Mouse (Mus musculus): ENCODE data around the gene Rbfox3. TPM values are rescaled to one million over a fixed set of nuclear protein-coding genes. Genes with fewer than 3 reads are reported as not detected.

Rbfox3 gene
- polyA plus RNA-seq, 1 experiment from 2014 or later = 8.2 TPM

GRCm38 (mm10) chr11:118504180-118504454, 407.3 kb downstream of the Rbfox3 start:
- H3K27ac ChIP-seq (ENCODE audit: low read depth, low read length) = no peak overlapping the region
- no peaks in the 10 kb centered on the region for H3K36me3 ChIP-seq (ENCODE audit: control insufficient read depth, insufficient read depth, low read length)
- no peak for DNase-seq (ENCODE audit: low spot score, missing footprints)
- no peak for ATAC-seq (ENCODE audit: low FRiP score)
- H3K4me1 ChIP-seq (ENCODE audit: control insufficient read depth, insufficient read depth, low read length) = no peaks in the 10 kb centered on the region; the same call in 1 of the 2 replicates
- no peak overlapping the region for H3K4me2 ChIP-seq
- WGBS = 73% methylated on average over 5 of the region's 5 CpGs
- no peak overlapping the region for H3K4me3 ChIP-seq (ENCODE audit: low read depth, low read length)
- no peaks in the 10 kb centered on the region for H3K9me3 ChIP-seq (ENCODE audit: control insufficient read depth, low read length)
- H3K27me3 ChIP-seq (ENCODE audit: control insufficient read depth, insufficient read depth, low read length) = peaks cover 6% of the 10 kb centered on the region; the same call in 1 of the 2 replicates
- H3K9ac ChIP-seq (ENCODE audit: low read length) = no peak overlapping the region

DNA sequence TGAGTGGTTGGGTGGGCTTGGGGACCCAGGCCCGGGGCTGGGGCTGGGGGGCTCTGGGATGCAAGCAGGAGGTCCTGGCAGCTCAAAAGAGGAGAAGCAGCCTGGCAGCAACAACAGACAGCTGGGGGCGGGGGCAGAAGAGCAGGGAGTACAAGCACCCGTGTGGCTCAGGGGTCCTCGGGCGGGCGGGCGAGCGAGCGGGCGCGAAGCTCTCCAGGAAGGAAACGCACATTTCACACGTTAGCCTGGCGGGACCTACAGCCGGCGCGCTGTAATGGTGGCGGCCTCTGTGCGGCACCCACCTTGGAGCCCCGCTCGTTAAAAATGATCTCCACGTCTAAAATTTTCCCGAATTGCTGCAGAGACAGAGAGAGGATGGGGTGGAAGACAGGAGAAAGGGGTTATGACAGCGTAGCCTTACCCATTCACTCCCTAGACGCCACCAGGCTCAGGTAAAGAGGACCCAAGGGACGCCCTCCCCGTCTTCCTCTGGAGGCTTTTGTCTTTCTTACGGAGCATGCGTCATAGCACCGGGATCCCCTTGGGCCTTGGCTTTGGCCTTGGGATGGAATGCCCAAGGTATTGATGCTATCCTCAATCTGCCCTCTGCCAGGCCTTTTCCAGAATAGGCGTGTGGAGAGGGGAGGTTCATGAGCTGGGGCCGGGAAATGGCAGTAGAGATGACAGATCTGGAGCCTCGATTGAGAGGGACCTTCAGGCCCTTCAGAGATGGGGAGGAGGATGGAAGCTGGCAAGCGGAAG, 407.8 kb downstream of the Rbfox3 start:
- Histone ChIP-seq H3K27ac (ENCODE audit: low read depth, low read length) (no peak overlapping the region), H3K4me2 (no peak overlapping the region)
- WGBS = 33% methylated on average over 34 of the region's 34 CpGs

DNA sequence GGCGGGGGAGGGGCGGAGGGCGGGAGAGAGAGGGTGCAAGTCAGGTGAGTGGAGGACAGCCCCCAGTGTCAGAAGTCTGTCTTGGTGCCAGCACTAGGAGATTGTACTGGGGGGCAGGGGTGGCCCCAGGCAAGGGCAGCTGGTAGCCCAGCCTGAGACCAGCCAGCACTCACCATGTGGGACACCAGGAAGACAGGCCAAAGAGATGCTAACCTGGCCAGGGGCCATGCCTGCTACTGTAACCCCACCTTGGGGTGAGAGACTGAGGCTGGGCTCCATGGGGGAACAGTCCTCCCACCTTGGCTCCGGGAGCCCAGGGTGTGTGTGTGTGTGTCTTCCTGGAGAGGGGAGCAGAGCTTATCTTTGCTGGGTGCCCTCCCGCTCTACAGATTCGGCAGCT, 408.4 kb downstream of the Rbfox3 start:
- no peak overlapping the region for H3K4me2 ChIP-seq
- H3K36me3 ChIP-seq (ENCODE audit: control insufficient read depth, insufficient read depth, low read length) = no peaks in the 10 kb centered on the region
- H3K4me1 ChIP-seq (ENCODE audit: control insufficient read depth, insufficient read depth, low read length) = no peaks in the 10 kb centered on the region; the same call in 1 of the 2 replicates
- ATAC-seq (ENCODE audit: low FRiP score) (no peak), DNase-seq (ENCODE audit: low spot score, missing footprints) (no peak)
- H3K27ac ChIP-seq (ENCODE audit: low read depth, low read length) = no peak overlapping the region
- peaks cover 6% of the 10 kb centered on the region; the same call in 1 of the 2 replicates for H3K27me3 ChIP-seq (ENCODE audit: control insufficient read depth, insufficient read depth, low read length)
- H3K9me3 ChIP-seq (ENCODE audit: control insufficient read depth, low read length) = no peaks in the 10 kb centered on the region
- no peak overlapping the region for H3K4me3 ChIP-seq (ENCODE audit: low read depth, low read length)
- 63% methylated on average over 6 of the region's 6 CpGs for WGBS
- no peak overlapping the region for H3K9ac ChIP-seq (ENCODE audit: low read length)

More for the DNA sequence above, 407.8 kb downstream of the Rbfox3 start:
- no peaks in the 10 kb centered on the region; the same call in 1 of the 2 replicates for H3K4me1 ChIP-seq (ENCODE audit: control insufficient read depth, insufficient read depth, low read length)
- H3K4me3 ChIP-seq (ENCODE audit: low read depth, low read length) = no peak overlapping the region
- H3K9me3 ChIP-seq (ENCODE audit: control insufficient read depth, low read length) = no peaks in the 10 kb centered on the region
- ATAC-seq (ENCODE audit: low FRiP score) (no peak), DNase-seq (ENCODE audit: low spot score, missing footprints) (peak; percentile 75)
- H3K36me3 ChIP-seq (ENCODE audit: control insufficient read depth, insufficient read depth, low read length) = no peaks in the 10 kb centered on the region
- no peak overlapping the region for H3K9ac ChIP-seq (ENCODE audit: low read length)
- H3K27me3 ChIP-seq (ENCODE audit: control insufficient read depth, insufficient read depth, low read length) = peaks cover 6% of the 10 kb centered on the region; the same call in 1 of the 2 replicates

DNA sequence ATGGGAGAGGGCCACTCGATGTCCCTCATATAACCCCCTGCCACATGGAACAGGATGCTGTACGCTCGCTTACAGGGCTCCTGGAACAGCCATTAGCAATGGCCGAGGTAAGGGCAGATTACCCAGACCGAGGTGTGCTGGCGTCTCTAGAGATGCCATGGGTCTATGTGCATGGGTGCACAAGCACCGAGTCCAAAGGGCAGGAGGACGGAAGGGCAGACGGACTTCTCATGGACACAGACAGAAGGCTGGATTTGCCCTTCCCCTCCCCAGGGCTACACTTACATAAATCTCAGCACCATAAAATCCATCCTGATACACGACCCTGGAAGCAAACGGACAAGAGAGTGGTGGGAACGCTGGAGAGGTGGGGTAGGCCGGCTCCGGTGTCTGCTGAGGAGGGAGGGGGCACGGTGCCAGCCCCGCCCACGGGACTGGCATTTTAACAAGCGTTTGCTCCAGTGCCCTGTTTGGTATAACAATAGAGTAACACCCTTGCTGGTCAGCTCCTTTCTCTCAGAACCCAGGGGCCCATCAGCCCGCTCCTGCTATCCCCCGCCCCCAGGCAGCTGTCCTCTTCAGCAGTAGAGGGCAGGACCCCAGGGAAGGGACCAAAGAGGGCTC, 415.2 kb downstream of the Rbfox3 start:
- 60% methylated on average over 20 of the region's 20 CpGs for WGBS
- DNase-seq (ENCODE audit: low spot score, missing footprints) (no peak), ATAC-seq (ENCODE audit: low FRiP score) (no peak)
- no peaks in the 10 kb centered on the region for H3K27me3 ChIP-seq (ENCODE audit: control insufficient read depth, insufficient read depth, low read length)
- H3K36me3 ChIP-seq (ENCODE audit: control insufficient read depth, insufficient read depth, low read length) = no peaks in the 10 kb centered on the region
- H3K9me3 ChIP-seq (ENCODE audit: control insufficient read depth, low read length) = no peaks in the 10 kb centered on the region
- H3K4me1 ChIP-seq (ENCODE audit: control insufficient read depth, insufficient read depth, low read length) = peaks cover 3% of the 10 kb centered on the region
- H3K4me2 ChIP-seq = no peak overlapping the region
- no peak overlapping the region for H3K4me3 ChIP-seq (ENCODE audit: low read depth, low read length)
- no peak overlapping the region for H3K27ac ChIP-seq (ENCODE audit: low read depth, low read length)
- H3K9ac ChIP-seq (ENCODE audit: low read length) = no peak overlapping the region

DNA sequence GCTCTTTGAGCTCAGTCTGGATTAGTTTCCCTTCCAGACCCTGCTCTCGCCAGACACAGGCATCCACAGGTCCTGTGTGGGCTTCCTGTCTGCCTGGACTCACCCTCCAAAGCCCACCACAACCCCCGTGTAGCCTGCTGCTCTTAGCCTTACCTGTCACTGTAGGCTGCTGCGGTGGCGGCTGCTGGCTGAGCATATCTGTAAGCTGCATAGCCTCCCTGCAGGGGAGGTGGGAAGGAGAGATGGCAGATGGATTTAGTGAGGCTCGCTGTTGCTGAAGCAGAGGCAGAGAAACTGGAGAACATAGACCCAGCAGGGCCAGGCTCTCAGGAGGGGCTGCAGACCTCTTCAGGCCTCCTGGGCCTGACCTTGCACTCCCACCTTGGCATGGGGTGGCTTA, 416.3 kb downstream of the Rbfox3 start:
- Histone ChIP-seq H3K9ac (ENCODE audit: low read length) (no peak overlapping the region), H3K4me3 (ENCODE audit: low read depth, low read length) (no peak overlapping the region), H3K9me3 (ENCODE audit: control insufficient read depth, low read length) (no peaks in the 10 kb centered on the region), H3K27me3 (ENCODE audit: control insufficient read depth, insufficient read depth, low read length) (no peaks in the 10 kb centered on the region), H3K4me1 (ENCODE audit: control insufficient read depth, insufficient read depth, low read length) (peaks cover 5% of the 10 kb centered on the region), H3K27ac (ENCODE audit: low read depth, low read length) (no peak overlapping the region), H3K36me3 (ENCODE audit: control insufficient read depth, insufficient read depth, low read length) (no peaks in the 10 kb centered on the region), H3K4me2 (no peak overlapping the region)
- 57% methylated on average over 5 of the region's 5 CpGs for WGBS
- no peak for DNase-seq (ENCODE audit: low spot score, missing footprints)
- no peak for ATAC-seq (ENCODE audit: low FRiP score)

DNA sequence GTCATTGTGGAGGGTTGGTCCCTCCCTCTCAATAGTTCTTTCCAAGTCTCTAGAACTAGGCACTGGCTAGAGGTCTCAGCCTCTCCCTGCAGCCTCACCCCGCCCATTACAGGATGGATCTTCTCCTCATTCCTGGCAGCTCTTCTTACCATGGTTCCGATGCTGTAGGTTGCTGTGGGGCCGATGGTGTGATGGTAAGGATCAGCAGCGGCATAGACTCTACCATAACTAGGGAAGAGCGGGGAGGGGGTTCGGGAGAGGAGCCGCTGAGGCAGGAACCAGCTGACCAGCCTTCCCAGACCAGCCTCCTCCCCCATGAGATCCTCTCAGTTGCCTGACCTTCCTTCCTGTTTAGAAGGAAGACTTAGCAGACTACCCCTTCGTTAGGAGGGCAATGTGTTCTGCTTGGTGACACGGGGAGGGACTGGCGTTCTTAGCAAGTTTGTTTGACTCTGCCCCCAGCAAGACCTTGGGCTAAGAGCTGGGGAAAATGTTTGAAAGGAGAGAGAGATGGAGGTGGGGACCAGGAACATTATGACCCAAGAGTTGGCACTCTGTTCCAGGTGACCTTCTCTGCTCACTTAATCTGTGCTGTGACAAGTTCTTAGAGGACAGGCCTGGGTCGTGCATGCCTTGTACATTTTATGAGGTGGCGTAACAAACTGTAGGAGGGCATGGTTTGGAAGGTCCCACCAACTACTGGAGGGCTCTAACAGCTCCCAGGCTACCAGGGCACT, 417.2 kb downstream of the Rbfox3 start:
- Histone ChIP-seq H3K4me3 (ENCODE audit: low read depth, low read length) (no peak overlapping the region), H3K9me3 (ENCODE audit: control insufficient read depth, low read length) (no peaks in the 10 kb centered on the region), H3K27me3 (ENCODE audit: control insufficient read depth, insufficient read depth, low read length) (no peaks in the 10 kb centered on the region), H3K36me3 (ENCODE audit: control insufficient read depth, insufficient read depth, low read length) (no peaks in the 10 kb centered on the region), H3K9ac (ENCODE audit: low read length) (no peak overlapping the region), H3K4me1 (ENCODE audit: control insufficient read depth, insufficient read depth, low read length) (peaks cover 5% of the 10 kb centered on the region), H3K27ac (ENCODE audit: low read depth, low read length) (no peak overlapping the region), H3K4me2 (no peak overlapping the region)
- DNase-seq (ENCODE audit: low spot score, missing footprints) = no peak
- WGBS = 85% methylated on average over 12 of the region's 12 CpGs
- no peak for ATAC-seq (ENCODE audit: low FRiP score)

DNA sequence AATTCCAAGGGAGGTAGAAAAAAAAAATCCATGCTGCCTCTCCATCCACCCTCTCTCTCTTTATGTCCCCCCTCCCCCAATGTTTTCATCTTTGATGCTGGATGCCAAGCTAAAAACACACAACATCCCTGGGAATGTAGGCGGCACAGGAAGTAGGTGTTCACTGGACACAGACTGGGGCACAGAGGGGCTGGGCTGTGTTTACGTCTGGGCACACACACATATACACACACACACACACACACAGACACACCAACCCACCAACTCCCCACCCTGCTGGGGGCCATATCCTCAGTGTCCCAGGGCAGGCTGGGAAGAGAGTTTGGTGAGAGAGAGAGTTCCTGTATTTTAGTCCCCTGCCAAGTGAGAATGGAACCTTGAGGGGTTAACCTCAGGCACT, 417.9 kb downstream of the Rbfox3 start:
- WGBS = 85% methylated on average over 2 of the region's 2 CpGs
- H3K27ac ChIP-seq (ENCODE audit: low read depth, low read length) = no peak overlapping the region
- no peaks in the 10 kb centered on the region for H3K9me3 ChIP-seq (ENCODE audit: control insufficient read depth, low read length)
- DNase-seq (ENCODE audit: low spot score, missing footprints) = no peak
- H3K4me1 ChIP-seq (ENCODE audit: control insufficient read depth, insufficient read depth, low read length) = peaks cover 5% of the 10 kb centered on the region
- no peak for ATAC-seq (ENCODE audit: low FRiP score)
- no peak overlapping the region for H3K9ac ChIP-seq (ENCODE audit: low read length)
- no peak overlapping the region for H3K4me2 ChIP-seq
- no peak overlapping the region for H3K4me3 ChIP-seq (ENCODE audit: low read depth, low read length)
- no peaks in the 10 kb centered on the region for H3K36me3 ChIP-seq (ENCODE audit: control insufficient read depth, insufficient read depth, low read length)
- H3K27me3 ChIP-seq (ENCODE audit: control insufficient read depth, insufficient read depth, low read length) = no peaks in the 10 kb centered on the region

DNA sequence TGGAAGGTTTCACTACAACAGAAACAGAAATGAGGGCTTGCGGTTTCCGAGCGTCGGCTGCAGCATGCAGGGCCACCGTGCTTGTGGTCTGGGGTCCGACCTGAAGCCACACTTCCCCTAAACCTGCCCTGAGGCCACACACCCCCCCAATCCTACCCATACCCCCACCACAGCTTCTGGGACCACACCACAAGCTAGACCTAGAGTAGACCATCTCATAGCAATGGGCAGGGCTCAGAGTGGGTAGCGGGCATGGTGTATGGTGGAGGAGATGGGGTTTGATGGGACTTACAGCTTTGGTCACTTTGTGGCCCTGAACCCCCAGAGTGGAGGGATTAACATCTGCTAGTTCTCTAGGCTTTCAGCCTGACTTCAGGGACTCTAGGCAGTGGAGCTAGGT, 420.2 kb downstream of the Rbfox3 start:
- ATAC-seq (ENCODE audit: low FRiP score) (no peak), DNase-seq (ENCODE audit: low spot score, missing footprints) (no peak)
- Histone ChIP-seq H3K4me1 (ENCODE audit: control insufficient read depth, insufficient read depth, low read length) (peaks cover 2% of the 10 kb centered on the region; the same call in 1 of the 2 replicates), H3K4me3 (ENCODE audit: low read depth, low read length) (no peak overlapping the region), H3K9me3 (ENCODE audit: control insufficient read depth, low read length) (no peaks in the 10 kb centered on the region), H3K36me3 (ENCODE audit: control insufficient read depth, insufficient read depth, low read length) (no peaks in the 10 kb centered on the region), H3K9ac (ENCODE audit: low read length) (no peak overlapping the region), H3K4me2 (no peak overlapping the region), H3K27ac (ENCODE audit: low read depth, low read length) (no peak overlapping the region), H3K27me3 (ENCODE audit: control insufficient read depth, insufficient read depth, low read length) (no peaks in the 10 kb centered on the region)
- WGBS = 89% methylated on average over 7 of the region's 7 CpGs
